Mouse (Mus musculus) MEL (cell line): ENCODE results near the gene 3830406C13Rik.

ENCODE experiments used
- HCFC1 ChIP-seq: IDR thresholded peaks from 2 replicates; pipeline ENCODE4 v1.6.1; 2012; ENCODE audit warnings: low read depth, mild to moderate bottlenecking, inconsistent platforms, low read length, improper control_type of control experiment, moderate library complexity
- KAT2A ChIP-seq: conservative IDR thresholded peaks from 2 replicates; pipeline ENCODE4 v1.6.1; 2012; ENCODE audit warnings: low read depth, low read length, improper control_type of control experiment, inconsistent platforms
- POLR2A ChIP-seq, 2 experiments: IDR thresholded peaks; 2 replicates each; pipeline ENCODE4 v1.6.1; 2011 to 2012; ENCODE audit warnings: low read length in 2 of 2, mild to moderate bottlenecking in 2 of 2, control low read depth in 1 of 2, improper control_type of control experiment in 1 of 2, low read depth in 1 of 2, moderate library complexity in 1 of 2; ENCODE audit not compliant: control insufficient read depth in 1 of 2, insufficient read depth in 1 of 2, poor library complexity in 1 of 2
- SIN3A ChIP-seq: IDR thresholded peaks from 2 replicates; pipeline ENCODE4 v1.6.1; 2012; ENCODE audit warnings: low read length, improper control_type of control experiment, inconsistent platforms
- USF2 ChIP-seq, 2 experiments: IDR thresholded peaks; 2 replicates each; pipeline ENCODE4 v1.6.1; 2011 to 2012; ENCODE audit warnings: improper control_type of control experiment in 2 of 2, low read length in 2 of 2, borderline replicate concordance in 1 of 2, inconsistent platforms in 1 of 2, low read depth in 1 of 2, mild to moderate bottlenecking in 1 of 2; ENCODE audit not compliant: insufficient read depth in 1 of 2
- ZNF384 ChIP-seq: IDR thresholded peaks from 2 replicates; pipeline ENCODE4 v1.6.1; 2012; ENCODE audit warnings: low read depth, mild to moderate bottlenecking, inconsistent platforms, low read length, improper control_type of control experiment

GRCm38 (mm10) chr14:12300275-12300674 lies 16.3 kb downstream of the 3830406C13Rik start:
- TF ChIP-seq ZNF384 (no peak), HCFC1 (no peak), KAT2A (no peak), USF2 (IDR thresholded peaks at IDR 0.05; ENCODE audit: borderline replicate concordance in 1 of 2, insufficient read depth in 1 of 2, low read depth in 1 of 2, low read length in 2 of 2) (no peak), POLR2A (IDR thresholded peaks at IDR 0.05; ENCODE audit: control insufficient read depth in 1 of 2, insufficient read depth in 1 of 2, low read depth in 1 of 2, low read length in 2 of 2, poor library complexity in 1 of 2) (no peak), SIN3A (no peak)
